Mouse (Mus musculus): Measurements from ENCODE around the gene Grin2c.

Grin2c gene

DNA sequence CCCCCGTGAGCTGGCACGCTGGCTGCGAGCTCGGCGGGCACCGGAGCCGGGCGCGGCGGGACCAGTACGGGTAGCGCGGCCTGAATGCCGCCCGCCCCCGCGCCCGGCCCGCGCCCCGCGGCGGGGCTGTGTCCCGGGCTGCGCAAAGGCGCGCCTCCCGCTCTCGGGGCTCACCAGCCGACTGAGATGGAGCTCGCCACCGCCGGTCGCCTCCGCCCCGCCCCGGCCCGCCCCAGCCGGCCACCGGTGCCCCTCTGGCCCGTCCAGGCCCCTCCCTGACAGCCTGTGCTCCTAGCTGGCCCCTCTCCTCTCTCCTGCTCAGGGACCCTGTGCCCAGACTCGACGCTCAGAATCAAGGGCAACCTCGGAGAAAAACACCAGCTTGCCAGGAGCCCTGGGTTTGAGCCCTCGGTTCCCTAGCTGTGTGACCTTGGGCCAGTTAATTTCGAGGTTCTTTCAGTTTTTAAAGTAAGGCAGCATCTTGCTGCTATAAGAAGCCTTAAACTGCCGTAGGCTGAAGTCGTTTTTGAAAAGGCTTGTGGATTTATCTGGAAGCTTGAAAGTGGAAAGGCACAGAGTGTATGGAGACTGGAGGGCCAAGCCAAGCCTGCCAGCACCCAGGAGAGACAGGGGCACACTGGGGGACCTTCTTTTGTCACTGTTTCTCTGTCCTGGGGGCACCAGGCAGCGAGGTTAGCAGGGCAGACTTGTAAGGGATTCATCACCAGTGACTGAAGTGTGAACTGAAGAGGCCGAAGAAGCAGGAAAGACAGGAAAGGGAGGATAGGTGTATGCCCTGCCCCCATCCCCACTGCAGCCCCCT is at the start of gene Grin2c:
Gene Grin2c, minus strand, starts transcription at position 183 of the 823 bp plus-strand sequence.
- no peak for DNase-seq

DNA sequence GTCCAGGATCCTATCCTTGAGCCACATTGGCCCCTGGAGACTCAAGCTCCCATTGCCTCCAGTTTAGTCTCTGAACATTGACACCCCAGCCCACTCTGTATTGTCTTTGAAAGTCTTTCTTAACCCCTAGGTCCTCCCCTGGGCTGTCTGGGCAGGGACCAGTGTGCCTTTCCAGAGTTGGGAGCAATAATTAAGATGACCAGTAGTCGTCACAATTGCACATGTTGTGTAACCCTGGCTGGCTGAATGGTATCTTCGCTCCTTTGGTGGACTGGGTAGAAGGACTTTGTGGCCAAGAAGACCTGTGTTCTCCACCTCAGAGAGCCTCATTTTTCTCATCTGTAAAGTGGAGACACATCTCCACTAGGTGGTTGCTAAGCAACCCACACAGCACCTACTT is 47.2 kb upstream of the Grin2c start:
- DNase-seq, result no peak

DNA sequence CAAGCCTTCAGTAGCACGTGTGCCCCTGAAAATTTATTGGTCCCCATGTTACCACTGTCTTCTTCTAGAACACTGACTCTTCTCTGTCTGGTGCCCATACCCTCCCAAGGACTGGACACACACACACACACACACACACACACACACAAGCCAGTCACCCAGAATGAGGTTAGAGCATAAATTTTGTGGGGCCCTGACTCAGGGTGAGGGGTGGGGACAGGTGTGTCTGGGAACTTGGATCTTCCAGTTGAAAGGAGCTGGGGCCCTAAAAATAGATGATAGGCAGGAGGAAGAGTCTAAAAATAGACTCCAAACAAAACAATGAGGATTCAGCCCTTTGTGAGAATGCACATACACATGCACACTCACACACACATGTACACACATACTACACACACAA is 41.7 kb upstream of the Grin2c start:
- DNase-seq, result no peak

DNA sequence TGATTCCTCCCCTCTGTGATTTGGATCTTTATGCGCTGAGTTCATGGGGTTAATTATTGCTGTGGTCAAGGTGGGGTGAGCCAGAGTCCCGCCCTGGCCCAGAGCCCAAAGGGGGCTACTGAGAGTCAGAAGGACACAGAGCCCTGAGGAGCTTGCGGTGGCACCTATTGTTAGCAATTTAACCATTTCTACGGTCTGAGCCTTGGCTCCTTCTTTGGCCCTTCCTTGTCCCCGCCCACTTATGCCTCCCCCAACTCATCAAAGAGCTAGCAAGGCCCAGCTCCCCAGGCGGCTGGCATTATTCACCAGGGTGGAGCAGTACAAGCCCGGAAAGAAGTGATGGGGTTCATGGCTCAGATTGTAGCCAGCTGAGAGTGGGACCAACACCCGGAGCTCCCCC is 39.8 kb upstream of the Grin2c start, which contains the start of gene Otop2:
Gene Otop2, plus strand, starts transcription at position 301 of the 400 bp plus-strand sequence.
- no peak for DNase-seq

DNA sequence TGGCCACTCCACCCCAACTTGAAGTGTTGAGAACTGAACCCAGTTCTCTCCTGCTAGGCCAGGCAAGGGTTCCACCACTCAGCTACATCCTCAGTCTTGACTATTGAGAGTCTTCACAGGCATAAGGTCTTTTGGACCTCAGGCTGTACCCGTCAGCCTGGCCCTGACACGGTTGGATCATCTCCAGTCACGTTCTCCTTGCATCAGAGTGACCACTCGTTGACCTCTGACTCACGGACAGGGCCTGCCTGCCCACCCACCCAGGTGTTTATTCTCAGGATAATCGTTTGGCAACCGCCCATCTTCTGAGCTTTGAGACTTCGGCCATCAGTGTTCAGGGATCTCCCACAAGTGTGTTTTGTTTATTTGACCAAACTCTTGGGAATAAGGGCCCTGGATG is 36.1 kb upstream of the Grin2c start:
- no peak for DNase-seq

DNA sequence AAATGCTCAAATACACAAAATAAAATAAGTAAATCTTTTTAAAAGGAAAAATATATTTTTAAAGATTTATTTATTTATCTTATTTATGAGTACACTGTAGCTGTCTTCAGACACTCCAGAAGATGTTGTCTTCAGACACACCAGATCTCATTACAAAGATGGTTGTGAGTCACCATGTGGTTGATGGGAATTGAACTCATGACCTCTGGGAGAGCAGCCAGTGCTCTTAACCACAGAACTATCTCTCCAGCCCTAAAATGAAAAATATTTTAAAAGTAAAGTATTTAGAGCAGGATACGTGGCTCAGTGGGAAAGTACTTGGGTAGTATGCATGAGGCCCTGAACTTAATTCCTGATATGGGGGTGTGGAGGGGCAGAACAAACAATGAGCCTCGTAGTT is 34.3 kb upstream of the Grin2c start:
- DNase-seq, result no peak

DNA sequence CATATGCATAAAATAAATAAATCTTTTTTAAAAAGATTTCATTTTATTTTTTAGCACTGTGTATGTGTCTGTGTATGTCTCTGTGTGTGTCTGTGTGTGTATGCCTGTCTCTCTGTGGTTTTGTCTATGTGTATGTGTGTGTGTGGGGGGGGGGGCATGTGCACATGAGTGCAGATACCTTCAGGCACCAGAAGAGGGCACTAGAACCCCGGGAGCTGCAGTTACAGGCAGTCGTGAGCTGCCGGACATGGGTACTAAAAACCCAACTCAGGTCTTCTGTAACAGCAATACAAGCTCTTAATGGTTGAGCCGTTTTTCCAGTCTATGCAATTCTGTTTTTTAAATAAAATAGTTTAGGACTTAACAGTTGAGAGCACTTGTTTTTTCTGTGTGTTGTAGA is 33.7 kb upstream of the Grin2c start:
- no peak for DNase-seq

DNA sequence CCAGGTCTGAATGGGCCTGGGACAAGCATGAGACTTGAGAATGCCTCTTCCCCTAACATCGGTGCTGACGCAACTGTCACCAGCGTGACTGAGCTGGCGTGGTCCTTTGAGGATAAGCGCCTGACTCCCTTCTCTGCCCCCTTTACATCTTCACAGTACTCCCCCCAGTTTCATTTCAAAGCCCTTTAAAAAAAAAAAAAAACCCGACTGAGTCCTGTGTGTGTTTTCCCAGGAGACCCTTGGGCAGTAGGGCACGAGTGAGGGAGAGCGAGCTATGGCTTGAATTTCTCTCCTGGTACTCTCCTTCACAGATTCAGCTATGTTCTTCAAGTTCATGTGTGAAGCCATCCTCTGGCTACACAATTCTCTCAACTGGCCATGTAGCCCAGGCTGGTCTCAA is 31.1 kb upstream of the Grin2c start:
- DNase-seq, result no peak

DNA sequence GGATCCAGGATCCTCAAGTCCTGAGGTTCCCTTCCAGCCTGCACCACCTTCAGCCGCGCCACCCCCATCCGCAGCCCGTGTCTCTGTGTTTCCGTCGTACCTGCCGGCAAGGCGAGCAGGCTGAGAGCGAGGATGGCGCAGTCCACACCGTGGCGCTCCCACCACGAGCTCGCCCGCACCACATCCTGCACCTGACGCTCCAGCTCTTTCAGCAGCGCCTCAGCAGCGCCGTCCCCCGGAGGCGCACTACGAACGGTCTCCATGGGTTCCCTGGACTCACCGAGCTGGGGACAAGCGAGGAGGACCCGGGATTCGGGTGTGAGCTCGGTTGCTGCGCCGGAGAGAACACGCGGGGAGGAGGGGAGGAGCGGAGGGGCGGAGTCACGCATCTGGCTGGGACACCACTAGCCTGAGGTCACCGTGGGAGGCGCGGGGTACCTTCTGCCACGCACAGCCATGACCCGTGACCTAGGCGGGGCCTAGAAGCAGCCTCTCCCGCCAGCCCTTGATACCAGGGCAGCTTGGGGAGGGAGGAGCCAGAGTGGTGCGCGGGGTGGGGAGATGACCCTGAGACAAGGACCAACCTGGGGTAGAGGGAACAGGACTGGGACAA is 30.3 kb upstream of the Grin2c start, which contains the start of gene Fads6:
Gene Fads6, minus strand, starts transcription at position 450 of the 613 bp plus-strand sequence.
- DNase-seq, result peak; percentile 78

DNA sequence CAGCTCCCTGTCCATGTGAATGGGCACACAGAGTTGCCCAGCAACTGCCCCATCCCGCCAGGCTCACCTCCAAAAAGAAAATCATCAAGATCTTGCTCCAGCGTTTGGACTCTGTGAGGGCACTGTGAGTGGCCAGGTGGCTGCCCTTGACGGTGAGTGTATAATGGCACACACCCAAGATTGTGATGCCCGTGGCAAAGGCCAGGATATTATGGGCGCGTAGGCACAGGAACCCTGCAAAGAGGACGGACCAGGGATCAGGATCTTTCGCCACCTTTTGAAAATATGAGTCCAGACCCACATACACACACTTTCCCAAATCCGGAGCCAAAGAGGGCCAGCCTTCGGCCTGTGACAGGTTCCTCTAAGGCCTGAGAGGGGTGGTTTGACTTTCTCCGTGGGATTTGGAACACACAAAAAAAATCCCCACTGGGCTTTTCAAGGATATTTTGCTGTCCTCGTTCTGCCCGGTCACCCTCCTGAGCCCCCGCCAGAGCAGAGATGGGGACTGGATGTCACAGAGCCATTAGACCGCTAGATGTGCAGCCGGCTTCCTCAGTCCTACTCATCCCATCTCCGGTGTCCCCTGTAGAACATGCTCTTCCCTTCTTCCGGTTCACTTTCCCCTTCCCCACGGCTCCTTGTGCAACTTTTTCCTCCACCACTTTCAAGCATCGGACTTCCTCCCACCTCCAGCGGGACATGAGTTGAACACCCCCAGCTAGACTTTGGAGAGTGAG is 29.6 kb upstream of the Grin2c start:
- no peak for DNase-seq

DNA sequence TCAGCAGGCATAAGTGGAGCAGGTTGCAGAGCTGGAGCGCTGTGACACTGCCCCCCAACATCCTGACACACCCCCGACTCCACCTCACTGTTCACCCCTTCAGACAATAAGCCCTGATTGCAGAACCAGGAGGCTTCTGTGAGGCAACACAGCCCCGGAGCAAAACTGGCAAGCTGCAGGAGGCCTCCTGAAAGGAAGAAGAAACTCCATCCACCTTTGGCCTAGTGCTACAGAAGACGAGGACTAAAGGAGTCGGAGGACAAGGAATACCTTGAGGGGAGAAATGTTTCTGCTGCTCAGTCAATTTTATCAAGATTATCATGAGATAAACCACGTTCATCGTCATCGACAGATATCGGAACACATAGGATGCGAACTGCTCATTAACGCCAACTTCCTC is 28.9 kb upstream of the Grin2c start:
- no peak for DNase-seq

DNA sequence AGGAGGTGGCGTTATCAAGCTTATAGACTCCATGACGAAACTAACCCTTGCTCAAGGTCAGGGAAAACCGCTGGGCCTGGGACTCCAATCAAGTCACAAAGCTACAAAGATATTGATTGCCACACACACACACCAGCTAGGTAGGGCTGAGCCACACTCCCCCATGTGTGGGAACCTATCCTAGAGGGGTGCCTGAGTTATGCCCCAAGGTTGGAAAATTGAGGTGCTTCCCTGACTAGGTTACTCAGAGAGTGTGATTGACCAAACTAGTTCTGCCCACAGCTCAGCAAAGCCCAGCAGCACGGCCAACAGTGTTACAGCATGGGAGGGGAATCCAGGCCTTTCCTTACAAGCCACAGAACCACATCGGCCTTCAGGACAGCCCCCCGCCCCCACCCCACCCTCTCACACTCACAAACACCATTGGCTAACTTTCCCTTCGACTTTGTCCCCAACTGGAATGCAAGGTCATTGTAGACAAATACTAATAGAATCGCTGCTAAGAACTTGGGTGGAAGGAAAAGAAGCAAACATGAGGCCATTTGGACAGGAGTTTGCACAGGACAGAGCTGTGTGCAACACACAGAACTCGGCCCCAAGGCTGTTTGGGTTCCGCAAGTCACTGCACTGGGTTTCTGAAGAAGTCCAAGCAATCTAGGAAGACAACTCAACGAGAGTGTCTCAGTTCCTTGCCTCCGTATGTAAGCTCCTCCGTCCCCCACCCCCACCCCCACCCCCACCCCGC is 25.8 kb upstream of the Grin2c start:
- no peak for DNase-seq

DNA sequence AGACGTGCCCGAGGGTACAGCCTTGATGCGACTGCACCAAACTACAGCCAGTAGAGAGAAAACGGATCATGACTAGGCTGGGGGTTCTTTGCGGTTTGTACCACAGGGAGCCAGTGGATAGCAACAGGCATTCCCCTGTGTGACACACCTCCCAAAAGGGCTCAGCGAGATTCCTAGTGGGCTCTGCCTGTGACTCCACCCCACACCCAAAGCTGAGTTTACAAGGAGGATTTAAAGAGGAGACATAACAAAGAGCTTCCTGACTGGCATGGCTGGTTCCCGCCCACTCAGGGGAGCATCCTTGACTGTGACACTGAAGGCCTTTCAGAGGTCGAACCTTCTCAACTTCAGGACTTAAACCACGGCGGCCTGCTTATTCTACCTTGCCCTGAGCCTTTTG is 24.5 kb upstream of the Grin2c start:
- DNase-seq, result no peak

DNA sequence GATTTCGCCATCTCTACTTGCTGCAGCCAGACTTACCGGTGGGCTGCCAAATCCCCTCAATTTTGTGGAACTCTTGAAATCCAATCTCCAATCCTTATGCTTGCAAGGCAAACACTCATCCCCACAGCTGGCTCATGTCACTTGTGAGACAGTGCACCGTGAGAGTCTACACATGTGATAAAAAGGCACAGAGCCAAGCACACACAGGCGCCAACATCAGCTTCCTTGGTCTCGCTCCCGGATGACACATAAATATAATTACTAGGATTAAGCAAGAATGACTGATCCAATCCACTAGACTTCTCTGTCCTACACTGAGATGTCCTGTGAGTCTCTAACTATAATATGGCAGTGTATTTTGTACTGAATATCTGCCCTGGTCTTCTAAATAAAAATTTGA is 23.9 kb upstream of the Grin2c start:
- DNase-seq, result no peak

DNA sequence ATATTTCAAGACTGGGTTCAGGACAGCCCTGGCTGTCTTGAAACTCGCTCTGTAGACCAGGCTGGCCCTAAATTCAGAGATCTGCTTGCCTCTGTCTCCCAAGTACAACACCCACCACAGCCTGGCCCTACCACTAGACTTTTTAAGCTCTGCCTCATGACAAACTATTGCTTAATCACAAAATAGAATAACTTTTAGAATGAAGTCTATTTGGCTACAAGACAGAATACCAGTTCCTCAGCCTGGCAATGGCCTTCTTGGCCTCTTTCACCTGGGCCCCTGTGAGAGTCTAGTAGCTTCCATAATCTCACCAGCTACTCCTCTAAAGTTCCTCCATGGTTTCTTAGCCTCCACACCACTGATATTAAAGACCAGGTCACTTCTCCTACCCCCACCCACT is 23.3 kb upstream of the Grin2c start:
- no peak for DNase-seq

DNA sequence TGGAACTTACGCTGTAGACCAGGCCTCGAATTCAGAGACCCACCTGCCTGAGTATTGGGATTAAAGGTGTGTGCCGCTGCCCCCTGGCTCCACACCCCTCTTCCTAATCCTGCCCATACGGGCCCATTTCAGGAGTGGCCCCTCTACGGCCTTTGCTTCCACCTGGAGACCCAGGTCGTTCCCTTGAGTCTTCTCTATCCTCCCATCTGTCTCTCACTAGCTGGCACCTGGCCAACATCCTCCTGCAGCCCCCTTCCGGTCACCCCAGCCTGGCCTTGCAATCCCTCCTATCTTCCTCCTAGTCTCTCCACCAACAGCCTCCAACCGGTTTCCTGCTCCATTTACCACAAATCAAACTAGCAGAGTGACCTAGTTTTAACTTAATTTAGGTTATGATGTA is 22.8 kb upstream of the Grin2c start:
- DNase-seq, result no peak

DNA sequence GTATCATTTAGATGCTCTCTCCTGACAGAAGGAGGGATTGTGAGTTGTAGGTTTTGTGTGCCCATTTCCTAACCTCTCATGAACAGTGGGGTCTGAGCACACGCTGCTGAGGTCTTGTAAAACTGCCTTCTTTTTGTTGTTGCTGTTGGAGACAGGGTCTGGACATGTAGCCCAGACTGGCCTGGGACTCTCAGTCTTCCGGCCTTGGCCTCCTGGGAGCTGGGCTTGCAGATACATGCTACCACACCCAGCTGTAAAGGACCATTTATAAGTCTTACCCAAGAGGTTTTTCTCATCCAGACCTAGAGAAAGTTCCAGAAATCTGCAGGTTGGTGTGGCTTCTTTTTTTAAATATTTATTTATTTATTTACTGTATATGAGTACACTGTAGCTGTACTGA is 21.3 kb upstream of the Grin2c start:
- no peak for DNase-seq

DNA sequence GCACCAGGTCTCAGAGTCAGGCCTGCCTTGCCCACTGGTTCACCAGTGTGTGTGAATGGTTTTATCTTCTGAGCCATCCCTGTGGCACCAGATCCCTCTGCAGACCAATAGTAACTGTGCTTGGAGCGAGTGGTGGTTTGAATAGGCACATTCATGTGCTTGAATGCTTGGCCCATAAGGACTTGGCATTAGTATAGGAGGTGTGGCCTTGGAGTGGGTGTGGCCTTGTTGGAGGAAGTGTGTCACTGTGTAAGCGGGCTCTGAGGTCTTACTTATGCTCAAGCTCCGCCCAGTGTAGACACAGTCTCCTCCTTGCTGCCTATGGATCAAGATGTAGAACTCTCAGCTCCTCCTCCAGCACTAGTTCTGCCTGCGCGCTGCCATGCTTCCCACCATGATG is 20.3 kb upstream of the Grin2c start:
- no peak for DNase-seq

DNA sequence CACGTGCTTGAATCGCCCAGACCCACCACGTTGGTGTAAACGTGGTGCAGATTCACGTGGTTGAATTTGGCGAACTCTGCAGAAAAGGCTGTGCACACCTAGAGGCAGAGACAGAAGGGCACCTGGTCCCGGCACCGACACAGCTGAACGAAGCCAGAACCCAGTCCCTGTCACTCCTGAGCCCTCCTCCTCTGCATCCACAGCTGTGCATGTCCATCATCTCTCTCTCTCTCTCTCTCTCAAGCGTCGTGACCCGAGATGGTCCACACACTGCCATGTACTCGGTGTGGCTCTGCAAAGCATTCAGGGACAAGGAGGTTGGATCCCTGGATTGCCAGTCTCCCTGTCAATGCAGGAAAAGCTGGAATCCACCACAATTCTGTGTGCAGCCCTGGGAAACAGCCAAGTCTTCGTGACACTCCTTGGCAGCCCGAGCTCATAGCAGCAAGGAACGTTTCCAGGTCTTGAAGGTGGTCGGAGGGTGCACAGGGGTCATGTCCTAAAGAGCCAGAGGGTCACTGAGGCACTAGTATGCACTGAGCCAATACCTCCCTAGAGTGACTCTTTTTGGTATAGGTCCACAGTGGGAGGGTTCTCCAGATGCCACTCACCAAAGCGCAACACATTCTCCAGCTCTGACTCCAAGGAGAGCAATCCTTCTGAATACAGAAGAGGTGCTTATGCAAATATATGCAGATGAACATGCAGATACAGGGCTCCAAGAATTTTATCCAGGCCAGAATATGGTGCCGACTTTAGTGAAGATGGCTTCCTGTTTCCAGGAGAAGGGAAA is 19.4 kb upstream of the Grin2c start:
- DNase-seq, result no peak

DNA sequence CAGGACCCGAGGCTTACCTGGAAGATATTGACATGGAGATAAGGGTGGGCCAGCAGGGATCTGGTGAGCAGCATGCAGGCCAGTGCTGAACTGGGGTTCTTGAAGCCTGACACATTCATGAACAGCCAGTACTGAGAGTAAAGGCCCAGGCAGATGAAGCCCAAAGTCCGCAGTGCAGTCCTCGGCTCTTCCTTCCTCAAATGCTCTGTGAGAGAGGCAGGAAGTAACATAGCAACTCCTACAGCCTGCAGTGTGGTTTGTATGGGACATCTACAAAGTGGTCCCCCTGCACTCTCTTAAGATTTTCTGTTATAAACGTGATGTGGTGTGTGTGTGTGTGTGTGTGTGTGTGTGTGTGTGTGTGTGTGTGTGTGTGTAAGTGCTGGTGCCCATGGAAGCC is 18.2 kb upstream of the Grin2c start:
- no peak for DNase-seq

DNA sequence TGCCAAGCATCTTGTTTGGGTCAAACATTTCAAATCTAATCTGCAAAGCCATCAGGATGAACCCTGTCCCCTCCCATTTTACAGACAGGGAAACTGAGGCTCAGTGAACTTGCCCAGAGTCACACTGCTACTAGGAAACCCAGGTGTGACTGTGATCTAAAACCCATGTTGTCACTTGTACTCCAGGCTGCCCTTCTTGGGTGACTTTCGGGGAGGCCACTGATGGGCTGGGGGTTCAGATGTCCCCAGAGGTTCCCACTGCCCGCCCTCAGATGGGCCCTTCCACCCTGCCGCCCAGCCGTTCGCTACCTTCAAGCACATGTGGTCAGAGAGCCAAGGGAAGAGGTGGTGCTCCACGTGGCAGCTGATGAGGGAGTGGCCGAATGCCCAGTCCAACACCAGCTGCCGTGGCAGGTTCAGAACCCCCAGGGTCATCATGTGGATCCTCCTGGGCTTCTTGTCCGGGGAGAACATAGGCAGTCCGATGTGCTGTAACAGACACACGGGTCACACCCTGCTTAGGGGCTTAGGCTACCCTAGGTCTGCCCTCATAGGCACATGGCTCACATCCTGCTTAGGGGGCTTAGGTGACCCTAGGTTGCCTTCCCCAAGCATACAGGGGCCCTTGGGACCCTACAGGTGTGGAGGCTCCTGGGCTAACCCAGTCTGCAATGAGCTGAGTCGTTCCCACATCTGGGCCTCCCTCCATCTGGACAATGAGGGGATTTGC is 17.0 kb upstream of the Grin2c start:
- DNase-seq, result no peak

DNA sequence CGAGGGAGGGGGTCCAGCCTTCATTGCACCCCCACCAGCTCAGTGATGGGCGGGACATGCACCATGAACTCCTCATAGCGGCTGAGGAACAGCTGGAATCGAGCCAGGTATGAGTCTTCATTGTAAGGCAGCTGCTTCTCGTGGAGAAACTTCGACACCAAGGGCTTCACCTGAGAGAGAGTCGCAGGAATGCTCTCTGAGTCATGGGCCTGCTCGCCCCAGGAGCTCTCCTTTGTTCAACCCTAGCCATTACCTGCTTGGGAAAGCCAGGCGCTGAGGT is 16.4 kb upstream of the Grin2c start:
- DNase-seq, result no peak

Measured in right cerebral cortex, postnatal 25 days (tissue).